Mouse (Mus musculus): ENCODE results near the gene Dpep3. TPM values are rescaled to one million over a fixed set of nuclear protein-coding genes. Genes with fewer than 3 reads are reported as not detected.

Dpep3 gene
- total RNA-seq, 2 experiments from 2014 or later = not detected

- DNase-seq (ENCODE audit: low spot score in 2 of 2) = peak; percentile 80 to 88
Measured at GRCm38 (mm10) chr8:105936866-105937475, 42.3 kb downstream of the Dpep3 start.

GRCm38 (mm10) chr8:105935863-105936603, 43.2 kb downstream of the Dpep3 start:
- DNase-seq (ENCODE audit: low spot score in 2 of 2) = no peak

DNA sequence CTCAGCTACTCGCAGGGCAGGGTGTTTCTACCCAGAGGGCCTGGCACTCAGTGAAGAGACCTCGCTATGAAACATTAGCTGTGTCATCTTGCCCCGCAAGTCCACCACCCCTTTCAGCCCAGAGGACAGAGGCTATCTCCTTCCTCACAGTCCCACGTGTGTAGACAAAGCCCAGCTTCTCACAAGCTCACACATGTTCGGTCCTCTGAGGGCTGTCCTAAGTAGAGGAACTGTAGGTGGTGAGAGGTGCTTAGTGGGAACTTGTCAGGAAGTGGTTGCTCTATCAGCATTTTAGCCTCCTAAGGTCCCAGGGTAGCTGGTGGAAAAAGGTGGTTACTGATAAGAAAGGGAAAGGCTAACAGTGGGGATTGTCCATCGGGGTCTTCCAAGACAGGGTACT, 44.1 kb downstream of the Dpep3 start:
- no peak for DNase-seq (ENCODE audit: low spot score in 2 of 2)

GRCm38 (mm10) chr8:105933762-105934161, 45.5 kb downstream of the Dpep3 start, which contains the start of gene Ctrl:
TSS of gene Ctrl (minus strand) at chr8:105933862.
- DNase-seq (ENCODE audit: low spot score in 2 of 2) = no peak

DNA sequence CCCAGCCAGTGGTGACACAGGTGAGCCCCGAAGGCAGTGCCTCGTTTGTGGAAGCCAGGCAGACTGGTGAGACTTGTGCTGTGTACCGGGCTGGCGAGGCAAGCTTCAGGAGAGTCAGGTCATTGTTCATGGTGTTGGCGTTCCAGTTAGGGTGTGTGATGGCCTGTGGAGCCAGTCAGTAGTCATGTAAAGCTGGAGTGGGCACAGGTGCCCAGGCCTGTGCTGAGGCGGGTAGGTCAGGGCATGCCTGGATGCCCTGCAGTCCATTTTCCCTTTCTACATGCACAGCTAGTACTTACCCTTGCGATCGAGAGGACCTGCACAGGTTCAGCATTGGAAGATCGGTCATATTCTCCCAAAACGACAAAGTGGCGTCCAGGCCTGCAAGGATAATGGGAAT, 46.7 kb downstream of the Dpep3 start:
- no peak for DNase-seq (ENCODE audit: low spot score in 2 of 2)

GRCm38 (mm10) chr8:105931271-105931670, 48.0 kb downstream of the Dpep3 start:
- DNase-seq (ENCODE audit: low spot score in 2 of 2) = no peak

GRCm38 (mm10) chr8:105930602-105931001, 48.6 kb downstream of the Dpep3 start:
- DNase-seq (ENCODE audit: low spot score in 2 of 2) = peak; percentile 80 to 83

GRCm38 (mm10) chr8:105925123-105925522, 54.1 kb downstream of the Dpep3 start:
- no peak for DNase-seq (ENCODE audit: low spot score in 2 of 2)

Small RNA genes within 50 kb of the gene (microRNA-seq; reads per million reads assigned to microRNA genes)
- gene Mir7074 = 0 to 0.23 reads per million in 2 experiments

Other genes starting within 250 kb of the Dpep3 start
- gene Gfod2, start 220.8 kb downstream of the Dpep3 start, total RNA-seq (2021) = 10 to 100 TPM; 21.5 to 26.7 TPM
- 10 to 100 TPM; 25.5 to 26.0 TPM for gene Ranbp10, start 152.1 kb downstream of the Dpep3 start, total RNA-seq (2021)
- under 1 TPM; 0.24 to 0.85 TPM for gene Tsnaxip1, start 151.7 kb downstream of the Dpep3 start, total RNA-seq (2021)
- 10 to 100 TPM; 18.8 to 19.5 TPM for gene Cenpt, start 126.2 kb downstream of the Dpep3 start, total RNA-seq (2021)
- gene Thap11, start 124.3 kb downstream of the Dpep3 start, total RNA-seq (2021) = 10 to 100 TPM; 34.5 to 36.1 TPM
- 10 to 100 TPM; 36.5 to 45.5 TPM for gene Nutf2, start 118.8 kb downstream of the Dpep3 start, total RNA-seq (2021)
- gene Edc4, start 98.5 kb downstream of the Dpep3 start, total RNA-seq (2021) = 10 to 100 TPM; 57.2 to 66.0 TPM
- gene Nrn1l, start 85.9 kb downstream of the Dpep3 start, total RNA-seq (2021) = 1 to 10 TPM; 1.1 to 2.1 TPM
- 1 to 10 TPM; 7.2 to 9.0 TPM for gene Pskh1, start 79.0 kb downstream of the Dpep3 start, total RNA-seq (2021)
- 1 to 10 TPM; 1.2 to 1.3 TPM for gene Ctrl, start 45.6 kb downstream of the Dpep3 start, total RNA-seq (2021)
- gene Psmb10, start 41.0 kb downstream of the Dpep3 start, total RNA-seq (2021) = 10 to 100 TPM; 62.8 to 71.5 TPM
- gene Lcat, start 36.0 kb downstream of the Dpep3 start, total RNA-seq (2021) = 10 to 100 TPM; 46.9 to 52.8 TPM
- gene Slc12a4, start 13.3 kb downstream of the Dpep3 start, total RNA-seq (2021) = 10 to 100 TPM; 28.1 to 35.8 TPM
- 10 to 100 TPM; 17.2 to 19.5 TPM for gene Dus2, start 11.9 kb upstream of the Dpep3 start, total RNA-seq (2021)
- gene Dpep2nb, start 26.5 kb upstream of the Dpep3 start, total RNA-seq (2021) = not detected
- gene Ddx28, start 32.5 kb upstream of the Dpep3 start, total RNA-seq (2021) = 10 to 100 TPM; 11.1 to 12.6 TPM
- 10 to 100 TPM in 1 of 2 experiments, 1 to 10 TPM in 1; 9.9 to 11.6 TPM for gene Nfatc3, start 79.4 kb upstream of the Dpep3 start, total RNA-seq (2021)
- gene Esrp2, start 157.5 kb upstream of the Dpep3 start, total RNA-seq (2021) = not detected
- 10 to 100 TPM; 18.5 to 19.4 TPM for gene Pla2g15, start 171.0 kb upstream of the Dpep3 start, total RNA-seq (2021)
- 10 to 100 TPM; 25.7 to 26.3 TPM for gene Slc7a6, start 189.4 kb upstream of the Dpep3 start, total RNA-seq (2021)
- gene Slc7a6os, start 231.5 kb upstream of the Dpep3 start, total RNA-seq (2021) = 10 to 100 TPM; 26.6 to 28.3 TPM
- 10 to 100 TPM; 32.1 to 34.3 TPM for gene Prmt7, start 231.5 kb upstream of the Dpep3 start, total RNA-seq (2021)

Measured in layer of hippocampus, postnatal 14 days (tissue).